Mouse (Mus musculus) skeletal muscle tissue, postnatal 0 days (tissue): ENCODE data around the gene Slc8a3. TPM values are rescaled to one million over a fixed set of nuclear protein-coding genes. Genes with fewer than 3 reads are reported as not detected.

Experiments
- microRNA-seq, 2 experiments: library from miRNA; unstranded; fragments of <30 nt; microRNA quantifications; one replicate each; pipeline ENCODE4; 2016
- polyA plus RNA-seq: library from polyadenylated mRNA; unstranded; fragments of >200 nt; fragmentation: Nextera tagmentation; extraction: Ambion mirVana; gene quantifications from 2 replicates; pipeline ENCODE4 v1.2.1, GENCODE M21; 2015

Slc8a3 gene
- 8.2 and 9.0 TPM in 2 replicates for polyA plus RNA-seq

DNA sequence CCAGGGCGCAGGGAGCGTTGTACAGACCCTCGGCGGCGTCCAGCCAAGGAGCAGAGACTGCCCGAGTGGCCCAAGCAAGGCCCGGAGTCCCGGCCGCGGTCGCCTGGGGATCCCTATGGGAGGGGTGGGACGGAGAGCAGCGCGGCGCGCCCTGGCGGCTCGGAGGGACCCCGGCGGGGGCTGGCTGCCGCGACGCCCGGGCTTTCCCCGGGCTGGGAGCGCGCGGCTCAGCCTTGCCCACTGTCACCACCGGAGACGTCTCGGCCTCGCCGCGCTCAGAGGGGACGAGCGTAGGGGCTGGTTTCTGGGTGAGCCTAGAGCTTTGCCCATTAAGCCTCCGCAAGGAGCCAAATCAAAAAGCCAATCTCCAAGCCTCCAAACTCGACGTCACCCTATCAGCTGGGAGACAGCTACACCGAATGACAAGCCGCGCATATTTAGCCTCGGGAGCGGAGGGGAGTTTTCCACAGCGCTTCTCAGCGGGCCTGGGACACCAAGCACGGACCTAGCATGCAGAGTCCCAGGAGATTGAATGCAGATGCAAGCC is at the start of gene Slc8a3:
Gene Slc8a3 (minus strand): TSS at position 306 of the 547 bp plus-strand sequence.

DNA sequence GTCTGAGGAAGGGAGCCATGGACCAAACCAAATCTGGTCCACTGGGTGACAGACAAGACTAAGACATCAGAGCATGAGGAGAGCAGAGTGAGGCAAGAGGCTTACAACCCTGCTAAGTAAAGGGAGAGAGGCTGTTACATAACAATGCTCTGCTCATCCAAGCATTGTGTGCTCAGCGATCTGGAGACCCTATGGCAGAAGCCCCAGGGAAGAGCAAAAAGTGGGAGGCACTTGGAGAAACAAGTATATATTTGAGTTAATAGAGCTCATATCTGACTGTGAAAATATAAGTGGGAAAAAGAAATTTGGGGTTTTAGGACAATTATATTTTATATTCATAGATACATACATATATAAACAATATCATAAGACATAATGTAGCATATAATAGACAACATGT is 46.4 kb upstream of the Slc8a3 start, which contains the start of gene Gm4787:
Gene Gm4787 (minus strand): TSS at position 101 of the 400 bp plus-strand sequence.

Small RNA genes lying within 50 kb of the gene (microRNA-seq; reads per million reads assigned to microRNA genes)
- 0.81 to 1.1 reads per million in 2 experiments for gene Mir3067

Other genes starting within 250 kb of the Slc8a3 start
- gene Gm4787, start 46.3 kb upstream of the Slc8a3 start, polyA plus RNA-seq, result 0.08 and 0.13 TPM in 2 replicates
- gene Adam4, start 88.8 kb upstream of the Slc8a3 start, polyA plus RNA-seq, result 0.14 and 0.26 TPM in 2 replicates
- gene Cox16, start 151.9 kb upstream of the Slc8a3 start, polyA plus RNA-seq, result 186 and 192 TPM in 2 replicates
- 21.6 TPM in 2 replicates for gene Gm20498, start 199.7 kb upstream of the Slc8a3 start, polyA plus RNA-seq
- gene Synj2bp, start 199.7 kb upstream of the Slc8a3 start, polyA plus RNA-seq, result 18.8 and 21.1 TPM in 2 replicates
- gene Adam21, start 235.3 kb upstream of the Slc8a3 start, polyA plus RNA-seq, result 0.06 TPM in 1 of 2 replicates, not detected in the other